Mouse (Mus musculus) Muller cell, postnatal 12 days (primary cell): ENCODE measurements at regions not wholly inside any gene's neighbourhood (a gene's known extent, or its start where the extent isn't known, plus 50 kb on each side); places are given as distances from the start of the nearest gene placed in this dataset.

Experiments
- DNase-seq: peaks from one replicate; pipeline ENCODE4 v3.0.0-alpha.2; 2015; ENCODE audit errors: inconsistent ontology term

DNA sequence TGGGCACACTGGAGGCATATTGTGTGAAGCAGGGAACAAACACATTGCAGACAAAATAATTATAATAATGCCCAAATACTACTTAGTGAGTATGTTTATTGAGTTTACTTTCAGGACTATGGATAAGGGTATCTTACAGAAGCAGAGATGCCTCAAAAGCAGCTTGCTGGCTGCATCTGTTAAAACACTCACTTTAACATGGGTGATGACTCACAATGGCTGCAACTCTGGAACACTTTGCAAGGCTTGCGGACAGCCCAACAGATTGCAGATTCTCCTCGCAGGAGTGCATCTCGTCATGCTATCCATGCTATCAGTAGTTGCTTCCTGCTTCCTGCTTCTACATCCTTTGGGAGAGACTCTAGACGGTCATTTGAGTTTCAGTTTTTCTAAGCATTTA is 373.2 kb upstream of the Arpp21 start:
- DNase-seq: no peak

DNA sequence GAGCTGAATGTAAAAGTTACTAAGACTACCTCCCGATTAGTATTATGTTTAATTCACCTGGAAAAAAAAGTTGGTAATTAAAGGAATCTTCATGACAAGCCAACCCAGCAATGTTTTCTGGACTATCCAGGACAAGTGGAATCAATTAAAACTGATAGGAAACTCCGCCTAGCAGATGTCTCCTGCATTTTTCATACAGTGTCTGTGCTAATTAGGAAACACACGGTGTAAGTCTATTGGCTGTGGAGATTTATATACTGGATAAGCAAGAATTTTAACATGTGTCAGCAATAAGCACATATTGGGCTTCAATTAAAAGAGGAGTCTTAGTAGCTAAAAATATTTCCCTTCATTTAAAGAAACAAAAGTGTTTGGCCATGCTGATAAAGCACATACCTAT is 371.5 kb upstream of the Arpp21 start:
- DNase-seq: no peak

DNA sequence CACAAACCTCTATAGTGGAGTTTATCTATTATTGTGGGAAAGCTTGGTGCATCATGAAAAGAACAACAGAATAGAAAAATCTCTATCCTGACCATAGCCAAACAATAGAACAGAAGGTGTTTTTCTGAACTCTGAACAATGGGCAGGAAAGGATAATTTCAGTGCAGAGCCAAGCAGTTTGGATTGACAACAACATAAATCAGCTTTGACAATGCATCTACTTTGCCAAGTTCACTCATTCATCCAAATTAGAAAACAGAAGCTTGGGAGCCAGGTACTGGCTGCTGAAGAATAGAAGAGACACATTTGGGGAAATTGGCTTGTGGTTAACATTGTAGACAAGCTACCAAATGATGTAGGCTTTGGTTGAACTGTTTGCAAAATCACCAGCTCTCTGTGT is 360.0 kb upstream of the Arpp21 start:
- peak; percentile 60 for DNase-seq

DNA sequence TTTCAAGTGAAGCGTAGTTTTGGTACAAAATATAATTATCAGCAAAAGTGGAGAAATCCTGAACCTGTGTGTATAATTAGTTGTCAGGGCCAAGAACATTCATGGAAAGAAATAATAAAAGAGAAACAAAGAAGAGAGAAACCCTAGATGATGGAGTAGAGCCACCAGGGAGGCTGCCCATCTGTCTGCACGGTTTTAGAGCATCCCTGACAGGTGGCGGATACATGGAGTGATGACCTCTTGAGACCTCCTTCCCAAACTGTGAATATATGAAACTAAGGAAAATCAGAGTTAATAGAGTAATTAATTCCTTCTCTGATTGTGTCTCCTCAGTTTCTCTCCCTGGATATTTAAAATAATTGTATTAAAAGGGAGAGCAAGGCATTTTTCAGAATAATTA is 354.5 kb upstream of the Arpp21 start:
- peak; percentile 53 for DNase-seq

DNA sequence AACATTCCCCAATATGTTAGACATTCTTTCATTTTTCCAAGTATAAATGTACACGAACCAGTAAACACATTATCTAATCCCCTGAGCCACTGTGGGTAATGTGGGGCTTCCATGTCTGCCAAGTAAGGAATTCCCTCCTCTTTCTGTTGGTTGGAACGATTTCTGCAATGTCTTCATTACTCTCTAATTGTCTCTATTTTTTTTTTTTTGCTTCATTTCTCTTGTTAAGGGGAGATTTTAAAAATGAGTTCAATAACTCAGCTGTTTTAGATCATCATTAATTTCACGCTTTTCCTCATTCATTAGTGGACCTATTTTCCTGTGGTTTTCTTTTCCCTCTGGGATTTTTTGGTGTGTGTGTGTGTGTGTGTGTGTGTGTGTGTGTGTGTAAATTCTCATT is 337.6 kb upstream of the Arpp21 start:
- DNase-seq: peak; percentile 90

DNA sequence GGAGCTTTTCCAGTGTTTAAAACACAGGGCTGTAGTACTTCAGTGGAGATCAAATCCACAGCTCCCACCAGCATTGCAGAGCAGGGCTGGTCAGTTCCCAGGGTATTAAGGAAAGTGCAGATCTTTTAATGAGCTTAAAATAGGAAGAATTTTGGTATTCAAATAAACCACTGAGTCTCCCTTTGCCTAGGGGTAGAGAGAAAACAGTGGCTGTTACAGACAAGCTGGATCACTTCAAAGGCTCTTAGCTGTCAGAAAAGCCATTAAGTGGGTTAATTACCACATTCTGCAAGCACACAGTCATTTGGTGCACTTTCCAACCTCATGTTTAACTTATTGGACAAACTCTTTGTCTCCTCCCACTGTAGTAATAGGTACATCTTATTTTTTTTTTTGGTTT is 325.6 kb upstream of the Arpp21 start:
- DNase-seq: peak; percentile 65

DNA sequence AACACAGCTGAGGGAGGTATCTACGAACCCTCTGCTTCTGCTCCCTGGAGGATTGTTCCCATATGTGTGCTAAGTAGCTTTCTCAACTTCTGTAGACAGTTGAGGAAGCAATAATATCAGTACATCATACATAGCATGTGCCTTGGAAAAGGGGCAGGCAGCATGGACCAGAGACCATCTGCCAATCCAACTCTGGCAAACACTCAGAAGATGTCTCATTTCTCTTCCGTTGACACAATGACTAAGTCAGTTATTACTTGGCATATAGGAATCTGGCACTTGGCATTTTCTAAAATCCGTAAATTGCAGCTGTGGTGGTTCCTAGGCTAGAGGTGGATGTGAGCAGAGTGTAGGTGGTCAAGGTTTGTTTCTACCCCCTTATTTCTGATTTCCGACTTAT is 324.5 kb upstream of the Arpp21 start:
- DNase-seq: peak; percentile 40

DNA sequence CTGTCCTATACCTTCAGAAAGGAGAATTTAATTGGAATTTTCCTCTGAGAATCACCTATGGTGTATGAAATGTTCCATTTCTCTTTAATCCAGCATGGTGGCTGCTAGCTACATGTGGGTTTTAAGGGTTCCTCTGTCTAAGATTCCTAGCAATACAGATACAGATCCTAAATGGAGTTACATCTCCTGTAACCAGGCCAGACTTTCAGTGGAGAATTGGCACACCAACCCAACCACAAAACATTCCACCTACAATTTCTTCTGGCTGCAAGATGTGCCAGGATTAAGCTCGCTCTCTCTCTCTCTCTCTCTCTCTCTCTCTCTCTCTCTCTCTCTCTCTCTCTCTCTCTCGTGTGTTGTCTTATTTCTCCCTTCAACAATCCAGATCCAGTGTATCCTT is 302.2 kb upstream of the Arpp21 start:
- peak; percentile 53 for DNase-seq

DNA sequence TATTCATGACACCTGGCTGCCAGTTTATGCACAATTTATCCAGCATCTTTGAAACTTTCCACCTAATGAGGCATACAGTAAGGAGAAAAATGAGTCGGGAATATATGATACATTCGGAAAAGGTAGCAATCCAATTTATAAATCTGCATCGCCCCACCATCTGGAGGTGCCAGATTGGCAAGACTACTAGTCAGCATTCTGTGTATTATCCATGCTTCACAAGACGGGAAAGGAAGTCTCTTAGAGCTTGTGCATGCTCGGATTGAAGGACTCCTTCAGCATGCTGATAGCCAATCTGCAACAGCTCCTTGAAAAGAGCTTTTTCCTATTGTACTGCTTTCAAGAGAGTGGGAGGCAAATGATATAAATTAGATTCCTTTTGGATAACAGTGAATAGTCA is 289.6 kb upstream of the Arpp21 start:
- DNase-seq: no peak

DNA sequence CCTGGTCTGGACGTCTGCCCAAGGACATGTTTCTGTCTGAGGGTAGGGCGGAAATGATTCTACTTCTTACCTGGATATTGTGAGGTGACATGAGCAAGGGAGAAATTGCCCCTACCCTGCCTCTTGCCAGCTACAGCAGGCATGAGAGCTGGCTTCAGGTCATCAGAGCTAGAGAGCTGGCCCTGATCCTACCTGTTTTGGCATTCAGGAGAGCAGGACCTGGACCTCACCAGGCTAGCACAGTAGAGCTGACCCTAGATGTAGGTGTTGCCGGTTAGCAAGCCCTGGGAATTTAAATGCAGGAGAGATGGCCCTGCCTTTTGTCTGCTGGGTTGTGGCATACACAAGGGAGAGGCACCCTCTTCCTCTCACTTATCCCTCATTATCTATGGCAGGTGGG is 287.5 kb upstream of the Arpp21 start:
- no peak for DNase-seq

DNA sequence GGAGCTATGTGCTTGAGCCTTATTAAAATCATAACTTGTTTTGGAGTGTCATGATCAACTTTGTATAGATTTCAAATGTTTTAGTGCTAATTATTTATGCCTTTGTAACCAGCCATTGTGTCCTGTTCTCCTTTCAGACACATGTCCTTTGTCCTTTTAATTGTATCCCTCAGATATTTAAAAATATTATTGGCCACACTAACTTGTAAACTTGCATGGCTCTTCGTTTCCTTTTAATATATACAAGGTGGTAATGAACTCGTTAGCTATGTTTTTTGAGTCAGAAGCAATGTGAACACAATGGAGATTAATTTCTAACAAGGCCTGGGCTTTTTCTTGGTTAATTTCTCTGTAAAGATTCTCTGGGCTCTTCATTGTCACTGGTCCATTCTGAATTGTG is 275.0 kb upstream of the Arpp21 start:
- peak; percentile 34 for DNase-seq

DNA sequence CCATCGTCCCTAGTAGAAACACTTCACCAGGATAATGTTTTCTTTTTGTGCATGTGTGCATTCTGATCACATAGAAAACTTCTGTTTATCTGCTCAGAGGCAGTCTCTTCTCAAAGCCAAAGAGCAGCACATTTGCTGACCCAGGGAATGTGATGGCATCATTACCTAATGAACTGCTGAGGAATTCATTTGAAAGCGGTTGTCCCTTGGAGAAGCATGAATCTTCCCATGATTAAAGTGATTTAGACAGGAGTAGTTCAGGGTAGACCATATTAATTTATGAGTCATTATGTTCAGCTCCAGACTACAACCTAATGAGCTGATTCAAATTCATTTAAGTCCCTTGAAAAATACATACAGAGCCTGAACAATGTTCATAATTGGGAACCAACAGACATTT is 271.1 kb upstream of the Arpp21 start:
- DNase-seq: peak; percentile 81

DNA sequence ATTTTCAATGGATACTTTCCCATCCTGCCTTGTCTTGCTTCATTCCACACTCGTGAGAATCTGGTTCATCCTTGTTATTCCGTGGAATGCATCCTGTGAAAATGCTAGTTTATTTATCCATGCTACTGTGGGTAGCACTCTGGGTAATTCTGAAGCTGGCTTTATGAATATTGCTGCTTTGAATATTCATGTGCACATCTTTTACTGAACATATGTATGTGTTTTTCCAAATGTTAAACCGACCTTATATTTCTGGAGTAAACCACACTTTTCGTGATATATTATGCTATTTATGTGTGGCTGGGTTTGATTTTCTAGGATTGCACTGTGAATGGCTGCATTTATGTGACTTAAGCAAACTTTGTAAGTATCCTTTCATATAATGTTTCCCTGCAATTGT is 262.9 kb upstream of the Arpp21 start:
- no peak for DNase-seq

DNA sequence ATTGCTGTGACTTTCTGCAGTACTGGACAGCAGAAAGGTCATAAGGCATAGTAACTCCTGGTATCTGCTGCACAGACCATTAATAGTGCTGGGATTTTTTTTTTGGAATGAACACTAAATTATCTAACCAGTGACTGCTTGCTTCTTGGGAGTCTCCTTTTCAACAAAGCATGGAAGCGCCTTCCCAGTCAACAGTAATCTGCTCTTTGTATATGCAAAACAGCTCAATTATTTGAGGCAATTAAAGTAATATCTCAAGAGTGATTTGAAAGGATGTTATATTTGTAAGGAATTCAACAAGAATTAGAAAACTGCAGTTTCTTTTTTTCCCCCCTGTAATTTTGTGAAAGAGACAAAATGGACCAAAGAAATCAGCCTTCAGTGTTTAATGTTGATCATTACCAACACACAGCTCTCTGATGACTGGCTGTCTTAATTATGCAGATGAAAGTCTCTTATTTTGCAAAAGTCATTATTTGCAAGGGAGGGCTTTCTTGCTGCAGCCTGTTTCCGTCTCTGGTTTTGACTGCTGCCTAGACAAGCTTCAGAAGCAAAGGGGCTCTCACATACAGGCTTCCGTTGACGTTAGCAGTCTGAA is 260.3 kb upstream of the Arpp21 start:
- peak; percentile 20 for DNase-seq

DNA sequence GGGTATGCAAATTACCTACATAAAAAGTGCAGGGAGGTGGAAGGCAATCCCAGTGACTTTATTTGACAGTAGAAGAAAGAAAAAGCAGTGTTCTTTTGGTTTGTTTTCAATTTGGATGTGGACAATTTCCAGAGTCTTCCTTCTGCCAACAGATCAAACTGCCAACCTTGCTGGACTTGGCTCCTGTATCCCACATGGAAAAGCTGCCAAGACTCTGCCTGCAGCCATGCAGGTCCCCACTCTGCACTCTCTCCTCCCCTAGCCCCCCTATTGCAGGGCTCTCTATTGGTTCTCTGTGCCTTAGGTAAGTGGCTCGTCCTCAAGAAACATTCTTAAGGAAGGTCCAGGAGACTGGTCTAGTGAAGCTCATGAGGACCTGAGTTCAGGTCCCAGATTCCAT is 255.2 kb upstream of the Arpp21 start:
- peak; percentile 41 for DNase-seq

DNA sequence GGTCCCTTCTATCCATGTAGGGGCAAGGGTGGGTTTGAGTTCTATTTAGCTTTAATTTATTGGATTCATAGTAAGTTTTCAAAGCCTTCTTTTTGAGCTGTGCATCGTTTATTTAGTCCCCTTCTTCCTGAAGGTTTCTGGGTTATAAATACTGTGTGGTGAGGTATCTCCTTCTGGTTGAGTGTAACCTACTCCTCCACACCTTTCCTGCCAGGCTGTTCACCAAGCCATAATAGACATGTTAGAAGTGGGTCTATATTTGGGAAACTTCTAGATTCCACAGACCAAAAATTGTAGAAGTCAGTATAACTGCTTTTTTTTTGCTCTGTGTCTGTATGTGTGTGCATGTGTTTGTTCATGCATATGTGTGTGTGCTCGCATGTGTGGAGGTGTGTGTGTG is 240.9 kb upstream of the Arpp21 start:
- no peak for DNase-seq

DNA sequence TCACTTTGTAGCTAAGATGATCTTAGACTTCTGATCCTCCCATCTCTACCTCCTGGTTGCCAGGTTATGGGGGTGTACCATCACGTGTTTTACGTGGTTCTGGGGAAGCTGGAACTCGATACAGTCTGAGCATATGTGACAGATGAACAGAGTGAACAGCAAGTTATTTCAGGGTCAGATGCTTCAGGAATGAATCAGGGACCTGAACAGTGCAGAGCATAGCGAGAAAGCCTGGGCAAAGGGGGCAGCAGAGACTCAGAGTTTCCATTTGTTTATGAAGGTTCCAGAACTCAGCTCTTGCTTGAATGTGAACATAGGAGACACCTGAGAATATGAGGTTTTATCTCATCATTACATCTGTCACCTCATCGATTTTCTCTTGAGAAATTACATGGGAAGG is 221.9 kb upstream of the Arpp21 start:
- DNase-seq: no peak

DNA sequence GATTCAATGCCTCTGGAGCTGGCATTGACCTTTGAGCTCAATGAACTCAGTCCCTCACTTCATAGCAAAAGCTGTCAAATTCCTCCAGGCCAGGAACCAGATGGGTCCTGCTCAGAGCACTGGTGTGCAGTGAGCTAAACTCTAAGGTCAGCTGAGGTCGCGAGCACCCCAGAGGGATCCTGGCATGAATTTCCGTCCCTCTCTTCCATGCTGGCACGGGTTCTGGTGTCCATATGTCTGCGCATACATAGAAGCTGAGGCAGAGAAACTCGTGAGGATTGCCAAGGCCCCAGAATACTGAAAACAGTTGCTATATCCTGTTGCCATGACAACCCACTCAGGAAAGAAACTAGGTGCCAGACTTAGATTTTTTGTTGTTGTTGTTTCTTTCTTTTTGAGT is 219.0 kb upstream of the Arpp21 start:
- DNase-seq: peak; percentile 29

DNA sequence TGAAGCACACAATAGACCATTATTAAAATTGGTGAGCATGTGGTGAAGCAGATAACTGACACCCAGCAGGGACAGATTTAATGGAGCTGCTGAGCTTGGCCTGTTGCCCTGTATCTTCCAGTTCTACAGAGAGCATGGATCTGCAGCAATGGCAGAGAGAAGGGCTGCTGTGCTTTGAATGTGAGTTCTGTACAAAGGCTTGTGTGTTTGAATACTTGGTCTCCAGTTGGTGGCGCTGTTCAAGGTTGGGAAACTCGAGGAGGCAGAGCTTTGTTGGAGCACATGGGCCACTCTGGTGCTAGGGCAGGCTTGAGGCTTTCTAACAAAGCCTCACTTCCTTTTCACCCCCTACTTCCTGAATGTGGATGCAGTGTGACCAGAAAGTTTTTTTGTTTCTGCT is 211.8 kb upstream of the Arpp21 start:
- DNase-seq: peak; percentile 64

DNA sequence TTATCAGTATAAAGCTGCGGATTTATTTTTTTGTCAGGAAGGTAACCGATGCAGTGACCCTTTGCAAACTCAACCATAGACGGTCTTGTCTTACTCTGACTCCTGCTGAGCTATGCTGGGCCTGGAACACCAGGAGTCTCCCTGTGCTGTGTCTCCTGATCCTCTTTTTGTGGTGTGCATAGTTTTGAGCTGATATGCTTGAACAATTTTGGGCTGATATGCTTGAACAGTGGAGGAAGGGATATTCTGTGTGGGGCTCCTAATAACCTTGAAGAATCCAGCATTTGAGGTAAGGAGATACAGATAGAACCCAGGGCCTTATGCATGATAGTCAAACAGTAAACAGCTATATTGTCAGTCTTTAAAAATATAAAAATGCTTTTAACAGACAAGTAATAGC is 211.2 kb upstream of the Arpp21 start:
- DNase-seq: peak; percentile 46

DNA sequence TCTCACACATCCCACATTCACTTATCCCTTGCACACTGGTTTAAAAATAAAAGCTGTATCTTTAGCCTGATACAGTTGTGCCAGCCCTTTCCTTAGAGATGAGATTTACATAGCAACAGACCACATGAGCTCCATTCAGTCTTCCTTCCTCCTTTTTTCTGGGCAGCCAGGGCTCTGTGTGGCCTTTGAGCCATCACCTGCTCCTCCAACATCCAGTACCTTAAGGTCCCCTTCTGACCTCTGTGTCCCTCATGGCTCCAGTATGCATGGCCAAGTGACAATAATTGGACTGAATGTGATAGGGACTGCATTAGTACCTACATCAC is 210.3 kb upstream of the Arpp21 start:
- no peak for DNase-seq

DNA sequence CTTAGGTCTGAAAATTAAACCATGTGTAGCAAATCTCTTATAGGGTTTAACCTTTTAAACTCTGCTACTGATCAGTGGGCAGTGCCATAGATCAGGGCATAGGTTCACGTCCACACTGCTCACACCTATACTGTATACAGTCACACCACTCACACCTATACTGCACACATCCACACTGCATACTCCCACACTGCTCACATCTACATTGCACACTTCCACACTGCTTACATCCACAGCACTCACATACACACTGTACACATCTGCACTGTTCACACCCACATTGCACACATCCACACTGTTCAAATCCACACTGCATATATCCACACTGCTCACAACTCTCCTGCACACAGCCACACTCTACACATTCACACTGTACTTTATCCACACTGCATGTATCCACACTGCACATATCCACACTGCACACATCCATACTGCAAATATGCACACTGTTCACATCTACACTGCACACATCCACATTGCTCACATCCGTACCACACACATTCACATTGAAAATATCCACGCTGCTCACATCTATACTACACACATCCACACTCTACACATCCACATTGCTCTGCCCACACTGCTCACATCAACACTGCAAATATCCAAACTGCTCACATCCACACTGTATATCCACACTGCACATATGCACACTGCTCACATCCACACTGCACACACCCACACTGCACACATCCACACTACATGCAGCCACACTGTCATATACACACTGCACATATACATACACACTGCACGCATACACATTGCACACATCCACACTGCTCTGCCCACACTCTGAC is 209.7 kb upstream of the Arpp21 start:
- no peak for DNase-seq

DNA sequence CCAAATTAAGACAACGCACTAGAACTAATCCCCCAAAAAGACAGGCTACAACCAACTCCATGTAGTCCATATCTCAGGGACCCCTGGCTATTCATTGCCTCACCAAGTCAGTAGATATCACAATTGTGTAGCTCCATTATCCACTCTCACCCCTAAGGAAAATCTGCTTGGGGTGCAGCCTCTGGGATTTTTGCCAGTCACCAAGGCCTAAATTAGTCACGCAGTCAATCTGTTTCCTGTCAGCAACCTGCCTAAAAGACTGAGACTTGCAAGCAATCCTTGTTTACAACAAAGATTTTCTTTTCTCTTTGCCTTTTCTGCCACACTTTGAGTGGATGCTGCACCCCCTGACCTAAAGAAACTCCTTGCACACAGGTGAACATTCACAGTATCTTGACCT is 208.5 kb upstream of the Arpp21 start:
- no peak for DNase-seq

DNA sequence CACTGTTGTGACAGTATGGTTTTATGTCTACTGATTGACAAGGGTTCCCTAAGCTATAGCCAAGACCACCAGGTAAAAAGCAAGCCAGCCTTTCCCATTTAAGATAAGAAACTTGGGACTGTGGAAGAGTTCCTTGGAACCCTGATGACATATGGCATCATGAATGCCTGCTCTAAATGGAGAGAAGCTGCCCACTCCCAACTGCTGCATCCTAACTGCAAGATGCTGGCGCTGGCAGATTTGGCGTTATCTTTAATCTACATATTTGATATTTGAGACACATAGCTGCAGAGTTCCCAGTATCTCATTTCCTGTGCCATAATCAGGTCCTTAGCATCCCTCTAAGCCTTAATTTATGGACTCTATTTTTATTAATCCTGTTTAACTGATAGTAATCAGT is 200.4 kb upstream of the Arpp21 start:
- no peak for DNase-seq
